Mouse (Mus musculus): ENCODE data around the gene Chadl. TPM values are rescaled to one million over a fixed set of nuclear protein-coding genes. Genes with fewer than 3 reads are reported as not detected.
"Not testable (repeated sequence)": the region's sequence is repeated elsewhere in the genome, so short reads cannot be mapped to it uniquely, and the experiment has no call there.

Gene Chadl
- total RNA-seq (2021), result 10 to 100 TPM; 18.8 to 23.8 TPM
- long read RNA-seq, experiment 1, transcript Chadl-201 (6 exons, 2,548 nt), result major isoform, 19 of 50 reads
- long read RNA-seq, experiment 1, transcript Chadl-203 (3 exons, 1,095 nt), result minor isoform, 10 of 50 reads
- long read RNA-seq, experiment 1, partial matches to known transcripts, result 17 of 50 reads
- long read RNA-seq, experiment 1, other reads (novel, unspliced or antisense), result 4 of 50 reads
- long read RNA-seq, experiment 2, transcript Chadl-203 (3 exons, 1,095 nt), result minor isoform, 12 of 42 reads
- long read RNA-seq, experiment 2, transcript Chadl-201 (6 exons, 2,548 nt), result major isoform, 16 of 42 reads
- long read RNA-seq, experiment 2, partial matches to known transcripts, result 11 of 42 reads
- long read RNA-seq, experiment 2, other reads (novel, unspliced or antisense), result 3 of 42 reads

GRCm38 (mm10) chr15:81697175-81697574 lies at the start of gene Chadl:
Chadl (minus strand) TSS chr15:81697287.
- intact Hi-C loops (cut with DNase I), result loop anchor here (5.0 kb wide), 1 partner anchor 115 kb away; no protein-coding TSS in a partner anchor
- DNase-seq (ENCODE audit: low spot score in 2 of 2), result peak; percentile 47 to 60

- peak; percentile 35 to 65 for DNase-seq (ENCODE audit: low spot score in 2 of 2)
- intact Hi-C loops (cut with DNase I), result loop anchor here (5.0 kb wide), 1 partner anchor 57 kb away; the partner anchor contains the start of gene Tef
Measured at GRCm38 (mm10) chr15:81745601-81746114, 48.6 kb upstream of the Chadl start.

- DNase-seq (ENCODE audit: low spot score in 2 of 2), result peak; percentile 55 to 77
- intact Hi-C loops (cut with DNase I), result loop anchor here (5.0 kb wide), 1 partner anchor 57 kb away; the partner anchor contains the start of gene Tef
Measured at GRCm38 (mm10) chr15:81744992-81745600, 48.0 kb upstream of the Chadl start, which contains the start of the genes Zc3h7b and Rangap1. Zc3h7b (plus strand) TSS chr15:81745057. Rangap1 (minus strand) TSS chr15:81745530.

GRCm38 (mm10) chr15:81742368-81742767 lies 45.3 kb upstream of the Chadl start:
- DNase-seq (ENCODE audit: low spot score in 2 of 2); intact Hi-C loops (cut with DNase I): not testable (repeated sequence)

- intact Hi-C loops (cut with DNase I), result no loop called here
- peak in 1 of 2 experiments; percentile 31 for DNase-seq (ENCODE audit: low spot score in 2 of 2)
Measured at GRCm38 (mm10) chr15:81739924-81740323, 42.8 kb upstream of the Chadl start.

- intact Hi-C loops (cut with DNase I), result no loop called here
- DNase-seq (ENCODE audit: low spot score in 2 of 2), result no peak
Measured at GRCm38 (mm10) chr15:81739296-81739695, 42.2 kb upstream of the Chadl start.

- no peak for DNase-seq (ENCODE audit: low spot score in 2 of 2)
- intact Hi-C loops (cut with DNase I), result no loop called here
Measured at GRCm38 (mm10) chr15:81735075-81735474, 38.0 kb upstream of the Chadl start.

- peak; percentile 99 for DNase-seq (ENCODE audit: low spot score in 2 of 2)
- intact Hi-C loops (cut with DNase I), result no loop called here
Measured at GRCm38 (mm10) chr15:81729792-81730635, 32.9 kb upstream of the Chadl start.

GRCm38 (mm10) chr15:81729241-81729791 lies 32.2 kb upstream of the Chadl start:
- DNase-seq (ENCODE audit: low spot score in 2 of 2), result peak; percentile 55 to 64
- intact Hi-C loops (cut with DNase I), result no loop called here

GRCm38 (mm10) chr15:81725965-81726364 lies 28.9 kb upstream of the Chadl start:
- intact Hi-C loops (cut with DNase I), result no loop called here
- no peak for DNase-seq (ENCODE audit: low spot score in 2 of 2)

GRCm38 (mm10) chr15:81723653-81724052 lies 26.6 kb upstream of the Chadl start:
- DNase-seq (ENCODE audit: low spot score in 2 of 2), result no peak
- intact Hi-C loops (cut with DNase I), result no loop called here

- intact Hi-C loops (cut with DNase I), result no loop called here
- DNase-seq (ENCODE audit: low spot score in 2 of 2), result no peak
Measured at GRCm38 (mm10) chr15:81722361-81722760, 25.3 kb upstream of the Chadl start.

GRCm38 (mm10) chr15:81719139-81719531 lies 22.0 kb upstream of the Chadl start:
- intact Hi-C loops (cut with DNase I), result no loop called here
- DNase-seq (ENCODE audit: low spot score in 2 of 2), result no peak

- intact Hi-C loops (cut with DNase I), result no loop called here
- DNase-seq (ENCODE audit: low spot score in 2 of 2), result peak; percentile 58 to 89
Measured at GRCm38 (mm10) chr15:81718336-81719138, 21.4 kb upstream of the Chadl start.

GRCm38 (mm10) chr15:81713742-81714141 lies 16.7 kb upstream of the Chadl start:
- DNase-seq (ENCODE audit: low spot score in 2 of 2), result no peak
- intact Hi-C loops (cut with DNase I), result no loop called here

- intact Hi-C loops (cut with DNase I), result no loop called here
- no peak for DNase-seq (ENCODE audit: low spot score in 2 of 2)
Measured at GRCm38 (mm10) chr15:81710801-81711200, 13.7 kb upstream of the Chadl start.

GRCm38 (mm10) chr15:81709686-81710085 lies 12.6 kb upstream of the Chadl start:
- intact Hi-C loops (cut with DNase I), result no loop called here
- DNase-seq (ENCODE audit: low spot score in 2 of 2), result no peak

- intact Hi-C loops (cut with DNase I), result no loop called here
- no peak for DNase-seq (ENCODE audit: low spot score in 2 of 2)
Measured at GRCm38 (mm10) chr15:81708991-81709390, 11.9 kb upstream of the Chadl start.

Data from left cerebral cortex, postnatal 14 days (tissue).